Mouse (Mus musculus): ENCODE results near the gene Hoxb8.

- TF ChIP-seq CTCF (IDR thresholded peaks at IDR 0.05; ENCODE audit: low read depth): no peak
- TF ChIP-seq EP300 (optimal IDR thresholded peaks at IDR 0.05): no peak
These were observed 50.9 kb downstream of the Hoxb8 start for GRCm38 (mm10) chr11:96332618-96333032.
